Mouse (Mus musculus): Measurements from ENCODE around the gene Flrt1. TPM values are rescaled to one million over a fixed set of nuclear protein-coding genes. Genes with fewer than 3 reads are reported as not detected.
A peak's percentile ranks its signal among the peaks of the same experiment; 100 is the strongest.
"Not testable (repeated sequence)": the region's sequence is repeated elsewhere in the genome, so short reads cannot be mapped to it uniquely, and the experiment has no call there.

Gene Flrt1
- total RNA-seq, 2 experiments from 2014 or later = 21.8 to 22.6 TPM

DNA sequence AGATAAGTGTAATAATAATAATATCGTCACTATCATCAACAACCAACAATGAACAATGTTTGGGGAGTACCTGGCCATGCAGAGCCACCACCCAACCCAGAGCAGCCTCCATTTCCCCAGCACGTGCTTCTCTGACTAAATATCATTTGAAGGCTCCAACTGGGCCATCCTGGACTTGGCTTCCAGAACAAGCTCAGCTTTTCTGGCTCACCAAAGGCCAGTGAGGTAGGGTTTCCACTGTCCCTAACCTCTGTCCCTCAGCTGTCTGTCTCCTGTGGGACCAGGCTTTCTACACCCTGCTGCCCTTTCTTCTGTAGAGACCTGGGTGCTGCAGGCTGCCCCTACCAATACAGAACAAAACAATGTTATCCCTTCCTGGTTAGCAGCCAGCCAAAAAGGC lies 1.0 kb upstream of the Flrt1 start:
- no peak for DNase-seq (ENCODE audit: low spot score in 2 of 2)

DNA sequence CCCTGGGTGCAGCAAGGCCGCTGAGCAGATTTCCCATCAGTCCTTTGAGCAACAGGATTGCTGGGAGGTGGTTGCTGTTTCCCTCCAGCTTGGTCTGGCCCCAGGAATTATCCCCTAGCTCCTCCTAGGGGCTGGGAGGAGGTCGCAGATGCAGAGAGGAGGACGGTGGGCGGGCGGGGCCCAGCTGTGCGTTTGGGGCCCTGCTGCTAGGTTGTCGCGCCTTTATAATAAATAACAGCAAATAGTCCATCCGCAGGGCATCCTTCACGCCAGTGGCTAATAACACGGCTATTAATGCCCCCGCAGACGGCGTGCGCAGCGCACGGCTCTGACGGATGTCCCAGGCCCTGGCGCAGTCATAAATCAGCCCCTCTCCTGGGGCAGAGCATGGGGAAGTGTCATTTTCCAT lies 1.5 kb downstream of the Flrt1 start:
- DNase-seq (ENCODE audit: low spot score in 2 of 2) = no peak

DNA sequence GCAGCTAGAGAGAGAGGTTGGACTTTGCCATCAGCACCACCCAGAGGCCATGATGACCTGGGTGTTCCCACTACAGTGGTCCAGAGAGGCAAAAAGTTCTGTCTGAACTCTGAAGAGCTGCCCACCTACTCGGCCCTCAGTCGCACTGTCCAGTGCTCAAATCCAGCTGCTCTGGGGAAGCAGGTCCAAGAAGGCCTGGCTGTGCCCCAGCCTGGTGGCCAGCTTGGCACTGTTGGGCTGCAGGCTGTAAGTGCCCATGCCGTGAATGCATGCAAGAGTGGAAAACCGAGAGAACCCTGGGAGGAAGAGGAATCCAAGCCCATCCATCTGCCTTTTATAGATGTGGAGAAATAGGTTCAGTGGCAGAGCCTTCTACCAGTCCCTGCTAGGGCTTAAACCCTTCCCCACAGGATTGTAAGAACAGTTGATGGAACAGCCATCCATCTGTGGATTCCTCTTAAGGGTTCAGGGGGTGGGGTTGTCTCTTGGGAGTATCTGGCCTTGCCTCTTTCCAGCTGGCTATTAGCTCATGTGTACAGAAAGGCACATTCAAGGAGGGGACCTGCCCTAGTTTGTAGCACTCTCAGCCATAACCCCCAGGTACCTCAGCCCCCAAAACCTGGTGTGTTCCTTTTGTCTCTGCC lies 2.1 kb downstream of the Flrt1 start:
- no peak for DNase-seq (ENCODE audit: low spot score in 2 of 2)

- DNase-seq (ENCODE audit: low spot score in 2 of 2) = no peak
Observed at GRCm38 (mm10) chr19:7102039-7102438, 3.5 kb downstream of the Flrt1 start.

DNA sequence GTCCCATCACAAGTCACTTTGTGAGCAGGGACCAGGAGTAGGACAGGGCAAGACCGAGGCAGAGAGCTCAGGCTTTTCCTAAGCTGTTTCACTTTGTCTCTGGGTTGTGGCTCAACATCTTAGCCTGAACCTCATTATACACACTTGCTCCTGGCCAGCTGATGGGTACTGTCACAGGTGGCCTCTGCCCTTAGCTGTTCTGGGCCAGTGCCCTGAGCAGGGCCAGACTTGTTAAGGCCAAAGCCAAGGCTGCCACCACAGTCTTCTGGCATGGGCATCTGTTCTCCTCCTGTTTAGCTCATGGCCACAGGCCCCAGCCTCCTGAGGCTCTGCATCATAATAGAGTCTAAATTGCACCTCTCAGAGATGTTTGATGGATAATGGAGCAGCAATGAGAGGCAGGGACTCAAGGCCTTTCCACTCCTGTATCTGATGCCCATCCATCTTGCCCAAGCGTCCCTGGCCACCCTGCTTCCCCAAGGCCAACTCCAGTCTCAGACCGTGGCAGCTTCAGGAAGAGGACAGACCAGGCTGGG lies 5.8 kb downstream of the Flrt1 start:
- no peak for DNase-seq (ENCODE audit: low spot score in 2 of 2)

DNA sequence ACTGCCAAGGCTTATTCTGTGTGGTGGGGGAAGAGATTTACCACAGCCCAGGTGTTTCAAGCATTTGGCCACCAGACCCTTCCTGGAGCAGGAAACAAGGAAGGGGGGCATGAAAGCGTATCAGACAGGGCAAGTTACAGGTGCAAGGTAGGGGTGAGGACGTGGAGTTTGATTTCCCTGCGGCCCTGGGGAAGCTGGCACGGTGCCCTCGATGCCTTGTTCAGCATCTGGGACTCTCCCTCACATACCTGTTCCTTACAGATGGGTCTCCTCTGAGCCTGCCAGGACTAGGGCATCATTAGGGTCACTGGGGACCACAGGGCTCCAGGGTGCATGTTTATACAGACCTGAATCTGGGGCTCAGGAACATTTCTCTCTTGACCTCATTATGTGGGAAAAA lies 12.8 kb downstream of the Flrt1 start:
- DNase-seq (ENCODE audit: low spot score in 2 of 2) = no peak

- no peak for DNase-seq (ENCODE audit: low spot score in 2 of 2)
Observed at GRCm38 (mm10) chr19:7091448-7092050, 14.0 kb downstream of the Flrt1 start.

DNA sequence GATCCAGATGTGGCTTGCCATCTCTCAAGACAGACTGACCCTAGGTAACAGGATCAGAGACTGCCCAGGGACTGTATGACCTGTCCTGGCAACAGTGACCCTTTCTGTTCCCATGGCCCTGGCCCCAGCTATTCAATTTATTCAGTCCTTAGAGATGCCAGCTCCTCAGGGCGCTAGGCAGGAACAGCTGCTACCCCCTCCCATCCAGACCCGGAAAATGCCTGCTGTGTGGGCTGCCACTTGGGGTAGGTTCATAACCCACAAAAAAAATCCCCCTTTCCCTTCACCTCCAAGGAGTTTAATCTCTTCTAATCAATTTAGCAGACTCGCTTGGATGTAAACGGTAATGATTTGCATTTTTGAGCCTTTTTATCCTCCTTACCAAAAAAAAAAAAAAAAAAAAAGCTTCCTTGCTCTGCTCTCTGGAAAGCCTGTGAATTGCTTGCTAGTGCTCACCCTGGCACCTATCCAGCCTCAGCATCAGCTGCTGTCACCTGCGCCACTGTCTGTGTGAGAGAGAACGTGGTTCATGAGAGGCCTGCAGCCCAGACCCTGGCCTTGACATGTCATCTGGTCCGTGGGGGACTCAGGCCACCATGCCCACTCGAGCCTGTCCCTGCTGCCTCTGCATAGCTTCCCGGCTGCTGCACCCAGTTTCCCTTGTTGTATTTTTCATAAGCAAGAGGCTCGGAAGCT lies 15.0 kb downstream of the Flrt1 start:
- DNase-seq (ENCODE audit: low spot score in 2 of 2) = no peak

DNA sequence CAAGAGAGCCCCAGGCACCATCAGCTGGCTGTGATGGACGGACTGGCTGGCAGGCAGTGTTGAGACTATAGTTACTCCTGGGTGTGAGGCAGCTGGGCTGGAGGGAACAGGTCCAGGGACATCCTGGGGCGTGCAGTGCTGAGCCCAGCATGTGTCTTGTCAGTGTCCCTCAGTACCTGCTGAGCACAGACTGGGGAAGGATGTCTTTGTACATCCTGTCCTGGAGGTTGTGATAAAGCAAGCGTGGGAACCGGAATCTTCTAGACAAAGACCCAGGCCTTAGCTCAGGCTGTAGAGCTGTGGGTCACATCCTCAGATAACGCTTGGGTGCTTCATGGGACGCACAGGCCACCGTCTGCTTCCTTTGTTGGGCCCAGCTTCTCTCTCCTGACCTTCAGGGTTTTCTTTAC lies 15.7 kb downstream of the Flrt1 start:
- DNase-seq (ENCODE audit: low spot score in 2 of 2) = no peak

DNA sequence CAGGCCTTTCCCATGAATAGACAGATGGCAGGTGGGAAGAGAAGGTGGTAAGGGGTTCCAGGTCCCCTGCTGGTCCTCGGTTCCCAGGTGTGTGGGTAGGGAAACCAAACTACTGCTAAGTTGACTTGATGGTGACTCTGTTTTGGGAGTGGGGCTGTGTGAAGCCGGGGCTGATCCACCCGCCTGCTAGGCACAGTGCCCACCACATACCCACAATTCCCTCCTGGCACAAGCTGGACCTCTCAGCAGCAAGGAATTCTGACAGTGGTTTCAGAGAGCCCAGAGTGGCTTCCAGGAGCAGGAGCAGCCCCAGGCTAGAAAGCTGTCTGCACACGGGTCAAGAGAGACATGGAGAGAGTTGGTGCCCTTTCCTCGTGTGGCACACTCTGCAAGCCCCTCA lies 16.5 kb downstream of the Flrt1 start:
- no peak for DNase-seq (ENCODE audit: low spot score in 2 of 2)

DNA sequence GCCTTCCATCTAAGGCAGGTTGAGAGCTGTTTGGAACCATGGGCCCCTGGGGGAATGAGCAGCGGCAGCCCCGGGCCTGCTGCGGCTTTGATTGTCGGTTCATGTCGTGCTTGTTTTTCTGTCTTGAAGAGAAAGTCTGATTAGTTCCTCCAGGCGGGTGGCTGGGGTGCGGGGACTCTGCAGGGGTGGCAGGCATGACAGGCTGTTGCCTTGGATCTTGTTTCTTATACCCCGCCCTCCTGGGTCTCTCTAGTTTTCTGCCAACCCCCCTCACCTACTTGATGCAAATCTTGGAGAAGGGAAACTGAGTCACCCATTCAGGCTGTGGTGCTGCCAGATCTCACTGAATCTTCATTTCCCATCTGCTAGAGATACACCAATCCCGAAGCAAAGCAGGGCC lies 17.0 kb downstream of the Flrt1 start:
- no peak for DNase-seq (ENCODE audit: low spot score in 2 of 2)

- DNase-seq (ENCODE audit: low spot score in 2 of 2) = no peak
Observed at GRCm38 (mm10) chr19:7084734-7085133, 20.8 kb downstream of the Flrt1 start.

GRCm38 (mm10) chr19:7083035-7083794 lies 22.3 kb downstream of the Flrt1 start:
- DNase-seq (ENCODE audit: low spot score in 2 of 2) = peak in 1 of 2 experiments; percentile 52

DNA sequence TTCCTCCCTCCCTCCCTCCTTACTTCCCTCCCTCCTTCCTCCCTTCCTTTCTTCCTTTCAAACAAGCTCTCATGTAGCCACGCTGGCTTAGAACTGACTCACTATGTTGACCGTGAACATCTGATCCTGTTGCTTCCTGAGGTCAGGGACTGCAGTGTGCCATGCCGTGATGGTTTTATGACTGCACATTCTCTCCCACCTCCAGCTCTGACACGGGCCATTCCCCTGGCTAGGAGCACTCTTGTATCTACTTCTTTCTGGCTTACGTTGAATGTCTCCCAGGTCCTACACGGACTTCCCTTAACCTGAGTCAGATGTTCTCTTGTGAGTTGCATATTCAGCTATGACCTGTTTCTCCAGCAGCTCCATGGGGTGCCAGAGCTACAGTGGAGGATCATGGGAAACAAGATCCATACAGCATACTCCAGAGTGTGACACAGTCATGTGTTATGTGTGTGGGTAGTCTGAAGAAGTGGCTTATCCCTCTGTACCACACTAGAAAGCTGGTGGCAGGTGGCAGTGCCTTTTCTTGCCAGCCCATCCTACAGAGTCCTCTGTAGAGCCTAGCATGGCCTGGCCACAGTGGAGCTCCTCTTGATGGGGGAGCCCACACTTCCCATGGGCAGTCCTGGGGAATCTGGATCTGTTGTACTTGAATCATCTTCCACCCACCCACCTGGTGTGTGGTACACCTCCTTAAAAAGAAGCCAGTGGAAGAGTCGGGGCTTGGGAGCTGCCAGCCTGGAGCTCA lies 23.8 kb downstream of the Flrt1 start:
- no peak for DNase-seq (ENCODE audit: low spot score in 2 of 2)

- no peak for DNase-seq (ENCODE audit: low spot score in 2 of 2)
Observed at GRCm38 (mm10) chr19:7078271-7078670, 27.3 kb downstream of the Flrt1 start.

DNA sequence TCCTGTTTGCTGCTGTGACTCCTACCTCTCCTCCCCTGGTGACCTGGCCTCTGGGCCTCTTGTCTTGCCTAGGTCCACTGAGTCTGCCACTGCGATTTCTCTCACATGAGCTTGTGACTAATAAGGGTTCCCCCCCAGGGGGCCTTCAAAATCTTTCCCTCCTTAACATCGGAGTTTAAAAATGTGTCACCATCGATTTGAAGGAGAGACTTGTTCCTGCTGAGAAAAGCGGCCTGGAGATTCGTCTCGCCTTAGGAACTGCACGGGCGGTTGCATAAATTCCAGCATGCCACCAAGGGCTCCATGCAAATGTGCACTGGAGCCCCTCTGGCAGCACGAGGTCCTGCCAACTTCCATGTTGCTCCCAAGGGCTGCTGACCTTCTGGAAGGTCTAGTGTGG lies 27.9 kb downstream of the Flrt1 start:
- DNase-seq (ENCODE audit: low spot score in 2 of 2) = no peak

DNA sequence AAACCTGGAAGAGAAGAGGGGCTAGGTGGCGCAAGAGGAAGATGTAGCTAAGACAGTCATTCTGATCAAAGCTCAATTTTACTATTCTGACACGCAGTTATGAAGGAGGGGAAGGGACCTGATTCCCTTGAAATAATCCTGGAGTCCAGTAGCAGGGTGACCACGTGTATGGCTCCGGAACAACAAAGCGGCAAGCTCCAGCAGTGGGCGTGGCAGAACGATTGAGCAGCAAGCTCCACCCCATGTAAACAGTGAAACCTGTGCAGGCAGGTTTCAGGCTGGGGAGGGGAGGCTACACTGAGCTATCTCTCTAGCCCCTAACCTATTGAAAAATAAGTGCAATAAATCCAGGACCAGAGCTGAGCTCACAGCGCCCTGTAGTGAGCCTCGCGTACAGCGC lies 30.2 kb downstream of the Flrt1 start:
- not testable (repeated sequence) for DNase-seq (ENCODE audit: low spot score in 2 of 2)

DNA sequence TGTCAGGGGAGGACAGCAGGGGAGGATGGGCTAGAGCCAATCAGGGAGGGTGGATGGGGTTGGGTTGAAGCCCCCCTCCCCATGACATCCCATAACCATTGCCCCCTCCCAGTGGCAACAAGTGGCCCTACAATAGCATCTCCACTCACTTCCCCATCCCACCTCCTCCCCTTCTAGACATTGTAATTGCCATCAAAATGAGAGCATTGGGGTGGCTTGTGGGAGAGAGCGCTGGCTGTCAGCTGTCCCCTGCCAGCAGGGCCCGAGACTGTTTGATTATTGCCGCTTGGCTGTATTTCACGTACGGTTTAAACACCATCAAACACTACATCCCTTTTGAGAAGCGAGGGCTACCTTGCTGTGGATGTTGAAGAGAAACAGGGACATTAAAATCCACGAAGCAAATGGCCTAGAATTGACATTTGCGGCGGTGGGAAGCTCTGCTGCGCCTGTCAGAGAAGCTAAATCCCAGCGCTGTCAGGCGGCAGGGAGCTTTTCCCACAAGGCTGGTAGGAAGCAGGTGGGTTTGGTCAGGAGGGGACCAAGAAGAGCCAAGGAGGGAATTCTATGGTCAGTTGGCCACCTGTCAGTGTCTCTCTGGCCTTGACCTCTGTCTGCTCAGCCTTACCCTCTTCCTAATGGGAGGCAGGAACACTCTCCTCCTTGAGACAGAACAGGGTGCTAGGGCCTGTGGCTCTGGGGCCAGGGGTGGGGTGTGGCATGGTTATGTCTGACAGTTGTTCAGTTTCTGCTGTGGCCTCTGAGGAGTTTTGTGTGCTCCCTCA lies 31.3 kb downstream of the Flrt1 start:
- DNase-seq (ENCODE audit: low spot score in 2 of 2) = no peak

DNA sequence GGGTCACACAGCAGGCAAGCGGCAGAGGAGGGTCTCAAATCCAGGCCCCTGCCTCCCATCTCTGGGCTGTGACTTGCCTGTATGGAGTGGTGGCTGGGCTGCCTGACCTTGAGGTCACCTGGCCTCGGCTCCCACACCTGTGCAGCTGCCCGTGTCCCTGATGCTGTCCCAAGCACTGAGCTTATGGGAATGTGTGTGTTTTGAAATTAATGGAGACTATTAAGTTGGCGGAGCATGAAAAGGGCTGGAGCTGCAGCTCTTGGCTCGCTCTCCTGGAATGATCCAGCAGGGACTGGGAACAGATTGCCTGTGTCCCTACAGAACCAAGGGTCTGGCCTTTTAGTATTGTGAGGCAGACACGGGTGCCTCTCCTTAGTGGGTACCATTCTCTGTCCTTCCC lies 33.3 kb downstream of the Flrt1 start:
- DNase-seq (ENCODE audit: low spot score in 2 of 2) = no peak

DNA sequence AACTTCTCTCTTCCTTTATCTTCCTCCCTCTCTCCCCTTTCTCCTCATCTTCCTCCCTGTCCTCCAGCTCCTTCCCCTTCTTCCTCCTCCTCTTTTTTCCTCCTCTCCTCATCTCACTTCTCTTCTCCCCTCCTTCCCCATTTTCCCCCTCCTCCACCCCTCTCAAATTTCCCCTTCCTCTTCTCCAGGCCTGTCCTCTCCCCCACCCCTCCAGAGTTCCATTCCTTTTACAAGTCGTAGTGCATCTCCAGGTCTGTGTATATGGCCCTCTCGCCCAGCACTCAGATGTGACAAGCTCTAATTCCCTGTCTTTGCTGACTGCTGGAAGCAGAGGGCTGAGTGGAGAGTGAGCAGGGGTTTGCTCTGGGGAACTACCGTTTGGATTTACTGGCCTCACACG lies 34.8 kb downstream of the Flrt1 start:
- no peak for DNase-seq (ENCODE audit: low spot score in 2 of 2)

All from layer of hippocampus, postnatal 14 days (tissue).